Mouse (Mus musculus) liver, postnatal 0 days (tissue): ENCODE data around the gene Lrrc75b.

Source experiments
- CTCF ChIP-seq: sonication (generic); IDR thresholded peaks from 2 replicates; pipeline ENCODE4 v1.5.1; 2016; ENCODE audit warnings: antibody characterized with exemption, low read depth
- EP300 ChIP-seq: IDR thresholded peaks from 2 replicates; pipeline ENCODE4 v1.6.1; 2016; ENCODE audit warnings: antibody characterized with exemption, low read depth, mild to moderate bottlenecking

GRCm38 (mm10) chr10:75554090-75554489 is 6.0 kb downstream of the Lrrc75b start:
- TF ChIP-seq CTCF (no peak), EP300 (no peak)
